Mouse (Mus musculus): ENCODE measurements around the gene Fut2.

The Fut2 gene

GRCm38 (mm10) chr7:45702809-45703520 is 36.8 kb upstream of the Fut2 start:
- DNase-seq (ENCODE audit: low spot score), result no peak

- DNase-seq (ENCODE audit: low spot score), result no peak
Observed at GRCm38 (mm10) chr7:45702316-45702715, 36.1 kb upstream of the Fut2 start.

- no peak for DNase-seq (ENCODE audit: low spot score)
Observed at GRCm38 (mm10) chr7:45701607-45702006, 35.4 kb upstream of the Fut2 start.

GRCm38 (mm10) chr7:45701072-45701471 is 34.9 kb upstream of the Fut2 start:
- DNase-seq (ENCODE audit: low spot score), result no peak

GRCm38 (mm10) chr7:45700301-45701015 is 34.3 kb upstream of the Fut2 start:
- DNase-seq (ENCODE audit: low spot score), result peak; percentile 65

- DNase-seq (ENCODE audit: low spot score), result no peak
Observed at GRCm38 (mm10) chr7:45699523-45700141, 33.4 kb upstream of the Fut2 start, which contains the start of gene Car11. TSS of gene Car11 (plus strand) at chr7:45699843.

- DNase-seq (ENCODE audit: low spot score), result no peak
Observed at GRCm38 (mm10) chr7:45697894-45698293, 31.7 kb upstream of the Fut2 start.

GRCm38 (mm10) chr7:45695098-45695497 is 28.9 kb upstream of the Fut2 start:
- DNase-seq (ENCODE audit: low spot score), result no peak

- DNase-seq (ENCODE audit: low spot score), result no peak
Observed at GRCm38 (mm10) chr7:45693921-45694591, 27.9 kb upstream of the Fut2 start, which contains the start of gene Sec1. TSS of gene Sec1 (minus strand) at chr7:45694402.

GRCm38 (mm10) chr7:45692364-45692763 is 26.2 kb upstream of the Fut2 start:
- DNase-seq (ENCODE audit: low spot score), result no peak

GRCm38 (mm10) chr7:45689800-45690199 is 23.6 kb upstream of the Fut2 start:
- DNase-seq (ENCODE audit: low spot score), result no peak

GRCm38 (mm10) chr7:45689099-45689498 is 22.9 kb upstream of the Fut2 start:
- DNase-seq (ENCODE audit: low spot score), result no peak

- DNase-seq (ENCODE audit: low spot score), result no peak
Observed at GRCm38 (mm10) chr7:45686841-45687240, 20.6 kb upstream of the Fut2 start.

GRCm38 (mm10) chr7:45685811-45686210 is 19.6 kb upstream of the Fut2 start:
- DNase-seq (ENCODE audit: low spot score), result no peak

GRCm38 (mm10) chr7:45683396-45684050 is 17.3 kb upstream of the Fut2 start, which contains the start of gene Ntn5:
TSS of gene Ntn5 (plus strand) at chr7:45684022.
- no peak for DNase-seq (ENCODE audit: low spot score)

GRCm38 (mm10) chr7:45682144-45683126 is 16.2 kb upstream of the Fut2 start:
- DNase-seq (ENCODE audit: low spot score), result peak; percentile 85

GRCm38 (mm10) chr7:45681046-45681736 is 15.0 kb upstream of the Fut2 start:
- DNase-seq (ENCODE audit: low spot score), result no peak

GRCm38 (mm10) chr7:45679966-45680621 is 13.9 kb upstream of the Fut2 start:
- no peak for DNase-seq (ENCODE audit: low spot score)

GRCm38 (mm10) chr7:45678513-45678912 is 12.3 kb upstream of the Fut2 start:
- DNase-seq (ENCODE audit: low spot score), result no peak
